Mouse (Mus musculus): ENCODE data around the gene Acp2.

Acp2 gene

GRCm38 (mm10) chr2:91202222-91202971 lies at the start of gene Acp2, which contains the start of gene Nr1h3:
Gene Acp2 (plus strand): TSS chr2:91202885.
Gene Nr1h3 (minus strand): TSS chr2:91202834.
- peak; percentile 87 for ATAC-seq (ENCODE audit: insufficient number of reproducible peaks, low FRiP score, low TSS enrichment)

DNA sequence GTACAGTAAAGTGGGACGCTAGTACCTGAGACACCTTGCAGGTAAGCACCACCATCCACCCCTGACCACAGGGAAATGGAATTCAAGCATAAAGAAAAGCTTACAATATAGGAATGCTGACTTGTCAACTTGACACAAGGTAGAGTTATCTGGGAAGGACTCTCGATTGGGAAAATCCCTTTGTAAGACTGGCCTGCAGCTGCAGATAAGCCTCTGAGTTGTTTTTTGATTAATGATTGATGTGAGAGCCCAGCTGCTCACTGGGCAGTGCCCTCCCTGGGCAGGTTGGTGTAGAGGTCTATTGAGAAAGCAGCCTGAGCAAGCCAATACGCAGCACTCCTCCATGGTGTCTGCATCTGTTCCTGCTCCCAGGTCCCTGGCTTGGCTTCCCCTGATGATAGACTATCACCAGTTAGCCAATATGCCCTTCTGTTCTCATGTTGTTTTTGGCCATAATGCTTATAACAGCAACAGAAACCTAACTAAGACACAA lies 49.8 kb upstream of the Acp2 start:
- no peak for ATAC-seq (ENCODE audit: insufficient number of reproducible peaks, low FRiP score, low TSS enrichment)

- no peak for ATAC-seq (ENCODE audit: insufficient number of reproducible peaks, low FRiP score, low TSS enrichment)
Measured at GRCm38 (mm10) chr2:91154091-91154490, 48.6 kb upstream of the Acp2 start.

- no peak for ATAC-seq (ENCODE audit: insufficient number of reproducible peaks, low FRiP score, low TSS enrichment)
Measured at GRCm38 (mm10) chr2:91157002-91157752, 45.5 kb upstream of the Acp2 start.

GRCm38 (mm10) chr2:91160591-91160990 lies 42.1 kb upstream of the Acp2 start:
- no peak for ATAC-seq (ENCODE audit: insufficient number of reproducible peaks, low FRiP score, low TSS enrichment)

GRCm38 (mm10) chr2:91162952-91163351 lies 39.7 kb upstream of the Acp2 start:
- ATAC-seq (ENCODE audit: insufficient number of reproducible peaks, low FRiP score, low TSS enrichment) = no peak

DNA sequence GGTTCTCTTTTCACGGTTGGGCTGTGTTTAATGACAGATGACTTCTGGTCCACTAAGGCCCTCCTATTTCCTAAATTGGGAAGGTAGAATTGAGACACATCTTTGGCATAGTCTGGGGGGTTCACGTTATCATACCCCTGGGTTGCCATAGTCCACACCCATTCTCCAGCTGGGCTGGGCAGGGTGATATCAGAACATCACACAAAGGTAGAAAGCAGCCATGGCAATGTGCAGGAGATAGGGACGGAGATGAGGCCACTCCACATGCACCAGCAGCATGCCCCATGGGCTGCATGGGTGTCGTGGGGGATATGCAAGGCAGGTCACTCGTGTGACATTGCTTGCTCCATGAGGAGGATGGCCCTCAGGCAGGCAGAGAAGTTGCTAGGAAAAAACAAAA lies 39.2 kb upstream of the Acp2 start:
- no peak for ATAC-seq (ENCODE audit: insufficient number of reproducible peaks, low FRiP score, low TSS enrichment)

- no peak for ATAC-seq (ENCODE audit: insufficient number of reproducible peaks, low FRiP score, low TSS enrichment)
Measured at GRCm38 (mm10) chr2:91164991-91165390, 37.7 kb upstream of the Acp2 start.

DNA sequence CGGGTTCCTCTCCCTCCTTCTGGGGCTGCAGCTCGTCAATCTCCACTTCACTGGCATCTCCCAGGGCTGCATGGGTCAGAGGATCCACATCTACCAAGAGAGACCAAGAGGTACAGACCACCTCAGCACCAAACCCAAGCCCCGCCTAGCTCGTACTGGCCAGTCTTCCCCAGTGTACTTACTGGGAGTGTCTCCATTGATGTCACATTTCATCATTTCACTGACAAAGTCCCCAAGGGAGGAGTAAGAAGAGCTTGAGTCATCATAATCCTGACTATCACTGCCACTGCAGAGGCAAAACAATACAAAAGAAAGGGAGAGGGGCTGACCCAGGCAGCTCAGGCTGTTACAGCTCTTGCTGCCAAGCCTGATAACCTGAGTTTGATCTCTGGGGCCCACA lies 35.1 kb upstream of the Acp2 start:
- no peak for ATAC-seq (ENCODE audit: insufficient number of reproducible peaks, low FRiP score, low TSS enrichment)

GRCm38 (mm10) chr2:91169587-91170322 lies 32.9 kb upstream of the Acp2 start:
- no peak for ATAC-seq (ENCODE audit: insufficient number of reproducible peaks, low FRiP score, low TSS enrichment)

GRCm38 (mm10) chr2:91175490-91175889 lies 27.2 kb upstream of the Acp2 start:
- no peak for ATAC-seq (ENCODE audit: insufficient number of reproducible peaks, low FRiP score, low TSS enrichment)

DNA sequence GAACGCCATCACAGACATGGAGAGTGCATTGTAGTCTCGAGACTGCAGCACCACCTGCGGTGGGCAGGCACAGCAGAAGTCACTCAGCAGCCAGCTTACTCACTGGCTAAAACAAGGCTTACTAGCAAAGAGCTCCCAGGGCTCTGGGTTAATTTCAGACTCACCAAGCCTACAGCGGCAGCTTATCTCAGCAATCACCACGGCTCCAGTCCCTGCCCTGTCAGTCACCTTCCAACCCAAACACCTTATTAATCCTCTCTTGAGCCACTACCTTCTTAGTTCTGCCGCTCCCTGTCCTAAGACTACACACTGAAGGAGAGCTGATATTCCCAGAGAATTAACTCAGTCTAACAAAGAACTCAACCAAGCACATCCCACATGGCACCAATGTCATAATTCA lies 26.5 kb upstream of the Acp2 start:
- no peak for ATAC-seq (ENCODE audit: insufficient number of reproducible peaks, low FRiP score, low TSS enrichment)

- no peak for ATAC-seq (ENCODE audit: insufficient number of reproducible peaks, low FRiP score, low TSS enrichment)
Measured at GRCm38 (mm10) chr2:91179825-91180224, 22.9 kb upstream of the Acp2 start.

DNA sequence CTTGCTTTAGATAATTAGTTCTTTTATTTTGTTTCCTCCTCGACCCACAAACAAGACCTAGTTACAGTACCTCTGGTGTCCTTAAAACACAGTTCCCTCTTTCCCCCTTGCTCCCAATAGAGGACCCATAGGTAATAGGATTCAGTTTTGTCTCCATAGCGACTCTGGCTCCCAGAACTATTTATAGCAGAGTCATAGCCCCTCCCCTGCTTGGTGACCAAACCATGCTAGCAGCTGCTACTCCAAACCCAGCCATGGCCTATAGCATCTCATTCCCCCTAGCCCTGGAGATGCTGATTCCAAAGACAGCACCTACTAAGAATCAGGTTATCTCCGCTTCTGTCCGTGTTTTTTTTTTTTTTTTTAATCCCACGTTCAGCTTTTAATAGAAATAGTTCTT lies 22.0 kb upstream of the Acp2 start:
- ATAC-seq (ENCODE audit: insufficient number of reproducible peaks, low FRiP score, low TSS enrichment) = no peak

DNA sequence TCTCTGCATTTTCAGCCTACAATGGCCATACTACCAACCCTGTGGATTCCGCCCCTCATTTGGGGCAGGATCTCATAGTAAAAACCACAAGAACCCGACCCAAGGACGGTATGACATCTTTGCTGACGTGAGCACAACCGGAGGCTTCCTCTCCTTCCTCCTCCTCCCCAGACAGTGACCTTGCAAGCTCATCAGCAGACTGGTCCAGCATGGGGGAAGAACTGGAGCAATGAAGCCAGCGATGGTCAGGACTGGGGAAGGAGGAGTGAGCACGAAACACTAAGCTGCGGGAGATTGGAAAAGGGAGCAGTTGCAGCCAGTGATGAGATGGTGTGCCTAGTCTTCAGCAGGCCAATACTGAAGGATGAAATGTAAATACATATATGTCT lies 20.7 kb upstream of the Acp2 start:
- ATAC-seq (ENCODE audit: insufficient number of reproducible peaks, low FRiP score, low TSS enrichment) = peak; percentile 28; the same call in 1 of the 2 replicates

- ATAC-seq (ENCODE audit: insufficient number of reproducible peaks, low FRiP score, low TSS enrichment) = peak; percentile 92
Measured at GRCm38 (mm10) chr2:91182405-91183147, 20.1 kb upstream of the Acp2 start.

GRCm38 (mm10) chr2:91183148-91183513 lies 19.6 kb upstream of the Acp2 start:
- ATAC-seq (ENCODE audit: insufficient number of reproducible peaks, low FRiP score, low TSS enrichment) = peak; percentile 93

DNA sequence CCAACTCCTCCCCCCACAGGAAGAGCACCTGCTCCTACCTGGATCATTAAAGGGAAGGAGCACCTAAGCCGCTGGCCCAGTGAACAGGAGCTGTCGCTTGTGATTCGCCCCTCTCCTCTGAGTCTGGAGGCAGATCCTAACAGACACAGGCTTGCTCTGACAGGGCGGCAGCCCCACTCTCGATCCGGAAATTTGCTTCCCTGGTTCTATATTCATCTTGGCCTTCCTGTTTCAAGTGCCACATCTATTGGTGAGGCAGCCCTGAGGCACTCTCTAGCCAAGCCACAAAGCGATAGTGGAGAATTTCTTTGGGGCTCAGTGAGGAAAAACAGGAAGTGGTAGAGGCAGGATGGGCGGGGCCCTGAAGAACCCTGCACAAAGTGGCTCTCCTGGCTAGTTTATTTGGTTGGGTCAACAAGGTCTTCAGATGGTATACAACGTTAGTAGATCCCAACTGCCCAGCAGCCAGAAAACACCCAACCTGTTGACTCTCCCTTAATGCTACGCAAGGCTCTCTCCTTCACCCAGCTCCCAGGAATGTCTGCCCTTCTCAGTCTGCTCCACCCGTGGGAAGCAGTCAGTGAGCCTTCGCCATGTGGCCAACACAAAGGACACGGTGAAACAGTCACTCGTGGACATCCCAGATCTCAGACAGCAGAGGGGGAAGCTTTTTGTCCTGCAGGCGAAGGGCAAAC lies 18.8 kb upstream of the Acp2 start, which contains the start of gene Madd:
Gene Madd, minus strand, starts transcription at position 127 of the 695 bp plus-strand sequence.
- ATAC-seq (ENCODE audit: insufficient number of reproducible peaks, low FRiP score, low TSS enrichment) = no peak

DNA sequence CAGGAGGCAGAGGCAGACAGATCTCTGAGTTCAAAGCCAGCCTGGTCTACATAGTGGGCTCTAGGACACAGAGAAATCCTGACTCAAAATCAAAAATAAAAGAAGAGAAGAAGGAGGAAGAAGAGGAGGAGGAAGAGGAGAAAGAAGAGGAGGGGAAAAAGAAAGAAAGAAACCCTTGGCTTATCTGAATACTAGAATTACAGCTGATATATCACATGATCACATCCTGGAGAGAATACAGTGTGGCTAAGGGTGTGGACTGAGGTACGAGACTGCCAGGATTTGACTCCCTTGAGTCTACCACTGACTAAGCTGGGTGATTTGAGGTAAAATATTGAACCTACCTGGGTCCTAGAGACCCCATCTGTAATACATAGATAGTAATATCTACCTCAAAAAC lies 16.5 kb upstream of the Acp2 start:
- no peak for ATAC-seq (ENCODE audit: insufficient number of reproducible peaks, low FRiP score, low TSS enrichment)

DNA sequence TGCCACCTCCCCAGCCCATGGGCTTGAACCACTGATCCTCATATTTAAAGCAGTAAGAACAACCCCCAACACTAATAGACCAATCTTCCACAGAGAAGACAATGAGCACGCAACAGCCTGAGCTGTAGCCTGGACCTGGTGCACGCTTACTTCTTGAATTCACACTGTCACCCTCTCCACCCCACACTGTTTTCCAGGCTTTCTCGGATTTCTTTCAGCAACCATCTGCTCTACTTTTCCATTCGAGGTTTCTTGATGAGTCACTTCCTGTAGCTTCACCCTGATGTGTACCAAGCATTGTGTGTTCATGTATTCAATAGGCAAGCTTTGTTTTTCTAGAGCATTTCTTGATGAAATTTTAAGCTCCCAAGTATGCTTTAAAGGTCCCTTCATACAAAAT lies 15.3 kb upstream of the Acp2 start:
- no peak for ATAC-seq (ENCODE audit: insufficient number of reproducible peaks, low FRiP score, low TSS enrichment)
